Mouse (Mus musculus) thymus, adult 2 months (tissue): ENCODE results near the gene Gdap2. TPM values are rescaled to one million over a fixed set of nuclear protein-coding genes. Genes with fewer than 3 reads are reported as not detected.

Experiments
- DNase-seq: peaks from one replicate; pipeline ENCODE4 v3.0.0; 2021
- H3K27ac ChIP-seq: fragments of 200-500 bp; 2 replicates; pipeline ENCODE4 v1.5.1; 2012; ENCODE audit warnings: low read length, control low read depth; ENCODE audit not compliant: control insufficient read depth, insufficient read depth
- H3K27me3 ChIP-seq: fragments of 200-500 bp; 2 replicates; pipeline ENCODE4 v1.6.1; 2012; ENCODE audit warnings: mild to moderate bottlenecking, low read length, moderate library complexity, mixed read lengths; ENCODE audit not compliant: control insufficient read depth, insufficient read depth
- H3K36me3 ChIP-seq: fragments of 200-500 bp; 2 replicates; pipeline ENCODE4 v1.6.1; 2012; ENCODE audit warnings: mild to moderate bottlenecking, low read length, moderate library complexity; ENCODE audit not compliant: control insufficient read depth, insufficient read depth
- H3K4me1 ChIP-seq: fragments of 200-500 bp; replicated peaks from 2 replicates; pipeline ENCODE4 v1.6.1; 2012; ENCODE audit warnings: low read length; ENCODE audit not compliant: control insufficient read depth, insufficient read depth
- H3K4me3 ChIP-seq: fragments of 200-500 bp; 2 replicates; pipeline ENCODE4 v1.5.1; 2012; ENCODE audit warnings: mild to moderate bottlenecking, low read length, control low read depth, moderate library complexity; ENCODE audit not compliant: control insufficient read depth, insufficient read depth
- CTCF ChIP-seq: fragments of 200-500 bp; IDR thresholded peaks from 2 replicates; pipeline ENCODE4 v1.5.1; 2012; ENCODE audit warnings: mild to moderate bottlenecking, control low read depth, low read length, moderate library complexity, borderline replicate concordance; ENCODE audit not compliant: control insufficient read depth, poor library complexity, insufficient read depth; ENCODE audit errors: extremely low read depth
- POLR2A ChIP-seq: fragments of 200-500 bp; IDR thresholded peaks from 2 replicates; pipeline ENCODE4 v1.6.1; 2012; ENCODE audit warnings: mild to moderate bottlenecking, low read length, control low read depth, moderate library complexity; ENCODE audit not compliant: control insufficient read depth, poor library complexity, insufficient read depth; ENCODE audit errors: extremely low read depth
- WGBS: fragments of 180-500 bp; shearing (Covaris S2); methylation state at CpG from one replicate; pipeline ENCODE4 v1.1.7; 2018; 5-methylcytosine and 5-hydroxymethylcytosine counted together
- polyA plus RNA-seq: library from polyadenylated mRNA; depleted of rRNA; stranded (reverse); fragments of >200 nt; gene quantifications from 2 replicates; pipeline ENCODE4 v1.2.3, GENCODE M21; 2012; rRNA removed

Gdap2 gene
- 18.8 and 19.6 TPM in 2 replicates for polyA plus RNA-seq

GRCm38 (mm10) chr3:100162315-100163105 is at the start of gene Gdap2, which contains the start of gene Wdr3:
TSS of gene Gdap2 (plus strand) at chr3:100162381.
TSS of gene Wdr3 (minus strand) at chr3:100162407.
- Histone ChIP-seq H3K36me3 (peaks cover 10% of the 10 kb centered on the region; the same call in 1 of the 2 replicates), H3K4me3 (peak within 1 kb of the TSS; percentile 69), H3K27me3 (no peaks in the 10 kb centered on the region), H3K4me1 (peaks cover 3% of the 10 kb centered on the region), H3K27ac (peak within 1 kb of the TSS; percentile 39)
- DNase-seq = peak; percentile 95
- peak; percentile 93 for TF ChIP-seq POLR2A
- TF ChIP-seq CTCF = peak; percentile 46; the same call in 1 of the 2 replicates
- WGBS = under 1% methylated on average over 55 of the region's 55 CpGs

GRCm38 (mm10) chr3:100118681-100119080 is 43.5 kb upstream of the Gdap2 start:
- no peak overlapping the region for H3K27ac ChIP-seq
- no peaks in the 10 kb centered on the region for H3K36me3 ChIP-seq
- H3K27me3 ChIP-seq = no peaks in the 10 kb centered on the region
- no peak for DNase-seq
- WGBS = 97% methylated on average over 2 of the region's 2 CpGs
- no peaks in the 10 kb centered on the region for H3K4me1 ChIP-seq
- no peak for TF ChIP-seq CTCF
- no peak for TF ChIP-seq POLR2A
- no peak overlapping the region for H3K4me3 ChIP-seq

GRCm38 (mm10) chr3:100121961-100122360 is 40.2 kb upstream of the Gdap2 start:
- Histone ChIP-seq H3K4me1 (no peaks in the 10 kb centered on the region), H3K27ac (no peak overlapping the region), H3K27me3 (no peaks in the 10 kb centered on the region), H3K36me3 (no peaks in the 10 kb centered on the region), H3K4me3 (no peak overlapping the region)
- TF ChIP-seq POLR2A = no peak
- TF ChIP-seq CTCF = no peak
- no peak for DNase-seq
- 91% methylated on average over 2 of the region's 2 CpGs for WGBS

GRCm38 (mm10) chr3:100122445-100122844 is 39.7 kb upstream of the Gdap2 start:
- H3K4me1 ChIP-seq = no peaks in the 10 kb centered on the region
- no peak for TF ChIP-seq POLR2A
- no peak for TF ChIP-seq CTCF
- WGBS = 88% methylated on average over 1 of the region's 1 CpGs
- no peak overlapping the region for H3K27ac ChIP-seq
- no peaks in the 10 kb centered on the region for H3K27me3 ChIP-seq
- DNase-seq = no peak
- no peak overlapping the region for H3K4me3 ChIP-seq
- no peaks in the 10 kb centered on the region for H3K36me3 ChIP-seq

GRCm38 (mm10) chr3:100160682-100161445 is 1.3 kb upstream of the Gdap2 start:
- no peak overlapping the region for H3K4me3 ChIP-seq
- no peaks in the 10 kb centered on the region for H3K27me3 ChIP-seq
- H3K4me1 ChIP-seq = peaks cover 3% of the 10 kb centered on the region
- H3K36me3 ChIP-seq = peaks cover 19% of the 10 kb centered on the region; the same call in 1 of the 2 replicates
- H3K27ac ChIP-seq = no peak overlapping the region
- no peak for DNase-seq
- TF ChIP-seq POLR2A (no peak), CTCF (no peak)
- 88% methylated on average over 15 of the region's 15 CpGs for WGBS

GRCm38 (mm10) chr3:100161665-100162314 is 391 bp upstream of the Gdap2 start:
- DNase-seq = peak; percentile 2
- WGBS = under 1% methylated on average over 35 of the region's 35 CpGs

More at GRCm38 (mm10) chr3:100161665-100162314, 391 bp upstream of the Gdap2 start:
- no peaks in the 10 kb centered on the region for H3K27me3 ChIP-seq
- no peak overlapping the region for H3K27ac ChIP-seq
- peak overlapping the region; percentile 69 for H3K4me3 ChIP-seq
- TF ChIP-seq POLR2A = no peak
- H3K4me1 ChIP-seq = peaks cover 3% of the 10 kb centered on the region
- peaks cover 14% of the 10 kb centered on the region; the same call in 1 of the 2 replicates for H3K36me3 ChIP-seq
